11 mouse cellular contexts compared by ENCODE assay signal in the genomic region with DNA sequence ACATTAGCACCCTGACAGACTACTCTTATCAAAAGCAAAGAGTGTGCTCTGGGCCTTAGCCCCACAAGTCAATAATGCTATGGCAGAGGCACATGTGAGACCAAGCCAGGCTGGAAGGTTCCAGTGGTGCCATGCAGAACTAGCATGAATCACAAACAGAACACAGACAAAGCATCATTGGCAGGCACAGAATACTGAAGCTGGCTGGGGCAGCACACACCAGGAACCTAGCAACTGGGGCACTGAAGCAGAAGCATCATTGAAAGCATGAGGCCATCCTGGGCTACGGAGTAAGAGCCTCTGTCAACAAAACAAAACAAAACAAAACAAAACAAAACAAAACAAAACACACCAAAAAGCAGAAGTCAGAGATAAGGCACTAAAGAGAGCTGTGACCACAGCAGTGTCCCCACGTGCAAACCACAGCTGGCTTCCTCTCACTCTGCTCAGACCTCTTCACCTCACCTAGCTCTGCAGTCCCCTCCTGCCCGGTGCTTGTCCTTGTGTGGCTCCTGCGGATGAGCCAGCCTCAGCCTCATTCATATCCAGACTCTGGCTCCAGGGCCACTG. TPM values are rescaled to one million over a fixed set of nuclear protein-coding genes. Genes with fewer than 3 reads are reported as not detected.
DNase-seq lines count a peak whose midpoint lies in the region; ATAC-seq and TF ChIP-seq lines count a peak whose summit lies in the region.
"Had no signal": no experiment of that assay in that cellular context is flagged by ENCODE, and none has a peak within 500 bp of the region (broad histone marks: within the 10 kb centered on the region; RNA-seq: fewer than 3 reads in every experiment).

No protein-coding gene starts in this region.

- H3K27me3 ChIP-seq in heart, embryonic 10.5 days (ENCODE audit: insufficient read depth, poor library complexity, severe bottlenecking), result no peaks in the 10 kb centered on the region
- no peaks in the 10 kb centered on the region for H3K27me3 ChIP-seq in heart, embryonic 11.5 days (ENCODE audit: control insufficient read depth, insufficient read depth, low read length)
- H3K27me3 ChIP-seq in megakaryocyte, embryonic 14.5 days (replicated peaks), result peaks cover 20% of the 10 kb centered on the region
- no peaks in the 10 kb centered on the region for H3K27me3 ChIP-seq in midbrain, postnatal 0 days (ENCODE audit: insufficient read depth, low read length)
- no peaks in the 10 kb centered on the region for H3K27me3 ChIP-seq in intestine, embryonic 16.5 days (replicated peaks; ENCODE audit: control insufficient read depth, insufficient read depth, low read length)
- H3K27me3 ChIP-seq: embryonic facial prominence, embryonic 13.5 days had no signal

- no peak overlapping the region for H3K9ac ChIP-seq in heart, embryonic 11.5 days (ENCODE audit: low read depth, low read length)
- H3K9ac ChIP-seq in midbrain, postnatal 0 days (replicated peaks; ENCODE audit: low read length, poor library complexity, severe bottlenecking), result no peak overlapping the region
- H3K9ac ChIP-seq in intestine, embryonic 16.5 days (ENCODE audit: low read depth, low read length), result no peak overlapping the region
- H3K9ac ChIP-seq: embryonic facial prominence, embryonic 13.5 days had no signal

- ATAC-seq in heart, embryonic 11.5 days (replicated peaks; ENCODE audit: insufficient number of reproducible peaks, low FRiP score, low TSS enrichment), result no peak
- ATAC-seq in midbrain, postnatal 0 days (ENCODE audit: low FRiP score), result no peak
- no peak for ATAC-seq in intestine, embryonic 16.5 days

- TF ChIP-seq CTCF in midbrain, postnatal 0 days (IDR thresholded peaks at IDR 0.05), result no peak

- H3K9me3 ChIP-seq in heart, embryonic 10.5 days, result no peaks in the 10 kb centered on the region
- H3K9me3 ChIP-seq in heart, embryonic 11.5 days (replicated peaks; ENCODE audit: control insufficient read depth, low read length), result no peaks in the 10 kb centered on the region
- no peaks in the 10 kb centered on the region for H3K9me3 ChIP-seq in megakaryocyte, embryonic 14.5 days
- no peaks in the 10 kb centered on the region for H3K9me3 ChIP-seq in midbrain, postnatal 0 days (ENCODE audit: low read length)
- H3K9me3 ChIP-seq in intestine, embryonic 16.5 days (ENCODE audit: control insufficient read depth, low read length), result no peaks in the 10 kb centered on the region
- H3K9me3 ChIP-seq: embryonic facial prominence, embryonic 13.5 days; midbrain, embryonic 10.5 days had no signal

- H3K4me1 ChIP-seq in heart, embryonic 10.5 days, result peaks cover 58% of the 10 kb centered on the region
- H3K4me1 ChIP-seq in heart, embryonic 11.5 days (ENCODE audit: control insufficient read depth, insufficient read depth, low read length), result peaks cover 39% of the 10 kb centered on the region
- peaks cover 28% of the 10 kb centered on the region for H3K4me1 ChIP-seq in brown adipose tissue, adult 24 weeks (ENCODE audit: control insufficient read depth, insufficient read depth, insufficient read length, low read length)
- H3K4me1 ChIP-seq in megakaryocyte, embryonic 14.5 days, result peaks cover 79% of the 10 kb centered on the region
- H3K4me1 ChIP-seq in midbrain, postnatal 0 days (ENCODE audit: insufficient read depth, low read length), result no peaks in the 10 kb centered on the region
- peaks cover 4% of the 10 kb centered on the region for H3K4me1 ChIP-seq in intestine, embryonic 16.5 days (ENCODE audit: control insufficient read depth, insufficient read depth, low read length)

- H3K36me3 ChIP-seq in heart, embryonic 10.5 days, result no peaks in the 10 kb centered on the region
- H3K36me3 ChIP-seq in heart, embryonic 11.5 days (ENCODE audit: control insufficient read depth, insufficient read depth, low read length), result no peaks in the 10 kb centered on the region
- H3K36me3 ChIP-seq in megakaryocyte, embryonic 14.5 days (replicated peaks; ENCODE audit: low read length), result no peaks in the 10 kb centered on the region
- H3K36me3 ChIP-seq in midbrain, postnatal 0 days (ENCODE audit: insufficient read depth, low read length), result no peaks in the 10 kb centered on the region
- no peaks in the 10 kb centered on the region for H3K36me3 ChIP-seq in intestine, embryonic 16.5 days (ENCODE audit: control insufficient read depth, insufficient read depth, low read length)
- H3K36me3 ChIP-seq: embryonic facial prominence, embryonic 13.5 days; midbrain, embryonic 10.5 days had no signal

- no peak overlapping the region for H3K4me3 ChIP-seq in heart, embryonic 10.5 days
- no peak overlapping the region for H3K4me3 ChIP-seq in heart, embryonic 11.5 days (ENCODE audit: low read depth, low read length)
- no peak overlapping the region for H3K4me3 ChIP-seq in brown adipose tissue, adult 24 weeks (ENCODE audit: insufficient read depth, low read depth, low read length)
- peak overlapping the region; percentile 19 for H3K4me3 ChIP-seq in megakaryocyte, embryonic 14.5 days (replicated peaks)
- no peak overlapping the region for H3K4me3 ChIP-seq in midbrain, postnatal 0 days (ENCODE audit: low read depth, low read length)
- H3K4me3 ChIP-seq in intestine, embryonic 16.5 days (ENCODE audit: low read length), result no peak overlapping the region
- H3K4me3 ChIP-seq: embryonic facial prominence, embryonic 13.5 days; midbrain, embryonic 10.5 days had no signal

- H3K27ac ChIP-seq in heart, embryonic 10.5 days, result peak overlapping the region; percentile 62
- no peak overlapping the region for H3K27ac ChIP-seq in heart, embryonic 11.5 days (ENCODE audit: low read depth, low read length)
- H3K27ac ChIP-seq in brown adipose tissue, adult 24 weeks (replicated peaks; ENCODE audit: low read depth, low read length), result peak overlapping the region; percentile 68; the same call in 1 of the 2 replicates
- H3K27ac ChIP-seq in midbrain, postnatal 0 days (ENCODE audit: low read depth, low read length), result no peak overlapping the region
- no peak overlapping the region for H3K27ac ChIP-seq in intestine, embryonic 16.5 days (ENCODE audit: low read length)
- H3K27ac ChIP-seq: embryonic facial prominence, embryonic 13.5 days; midbrain, embryonic 10.5 days had no signal

- no peak overlapping the region for H3K4me2 ChIP-seq in heart, embryonic 11.5 days
- no peak overlapping the region for H3K4me2 ChIP-seq in midbrain, postnatal 0 days (ENCODE audit: low read depth, low read length, poor library complexity, severe bottlenecking)
- H3K4me2 ChIP-seq in intestine, embryonic 16.5 days (ENCODE audit: low read depth, low read length), result no peak overlapping the region
- H3K4me2 ChIP-seq: embryonic facial prominence, embryonic 13.5 days had no signal

- WGBS in heart, embryonic 10.5 days, result 54% methylated on average over 4 of the region's 4 CpGs
- 46% methylated on average over 4 of the region's 4 CpGs for WGBS in heart, embryonic 11.5 days (ENCODE audit: insufficient replicate concordance)
- WGBS in midbrain, postnatal 0 days, result 71% methylated on average over 4 of the region's 4 CpGs
- WGBS in intestine, embryonic 16.5 days, result 63% methylated on average over 4 of the region's 4 CpGs

- DNase-seq in heart, embryonic 10.5 days (ENCODE audit: low spot score), result no peak
- peak; percentile 90 for DNase-seq in A20 (ENCODE audit: low read depth, low spot score)
- DNase-seq in midbrain, postnatal 0 days (ENCODE audit: low spot score), result no peak
- DNase-seq in layer of hippocampus, adult 18-20 months (ENCODE audit: low spot score in 2 of 2), result no peak
- DNase-seq: cerebellum, adult 11-12 months had no signal

RNA-seq across cellular contexts. Expression of a gene that starts 28.7 kb away (rescaled TPM):
- 130 and 150 TPM in 2 replicates for polyA plus RNA-seq in heart, embryonic 10.5 days (2016; fragmentation: Nextera tagmentation; extraction: Ambion mirVana)
- 147 TPM in 2 replicates for polyA plus RNA-seq in heart, embryonic 11.5 days (2014; fragmentation: Nextera tagmentation; extraction: Ambion mirVana)
- polyA plus RNA-seq in brown adipose tissue, adult 24 weeks (2012; ENCODE audit: insufficient read depth, insufficient read length, missing spikeins), result 124 and 179 TPM in 2 replicates
- 21.0 and 26.5 TPM in 2 replicates for polyA plus RNA-seq in megakaryocyte, embryonic 14.5 days (2012; ENCODE audit: insufficient read depth, low replicate concordance)
- 202 and 216 TPM in 2 replicates for total RNA-seq in midbrain, postnatal 0 days (2014; rRNA removed)
- polyA plus RNA-seq in midbrain, postnatal 0 days (2015; fragmentation: Nextera tagmentation; extraction: Ambion mirVana), result 99.6 and 103 TPM in 2 replicates
- 100 to 1,000 TPM; 120 to 129 TPM for total RNA-seq in layer of hippocampus, adult 18-20 months (2021)
- 88.6 and 91.2 TPM in 2 replicates for polyA plus RNA-seq in intestine, embryonic 16.5 days (2015; fragmentation: Nextera tagmentation; extraction: Ambion mirVana)

RNA-seq across cellular contexts. Expression of a gene that starts 29.4 kb away (rescaled TPM):
- 28.8 and 31.5 TPM in 2 replicates for polyA plus RNA-seq in heart, embryonic 10.5 days (2016; fragmentation: Nextera tagmentation; extraction: Ambion mirVana)
- polyA plus RNA-seq in heart, embryonic 11.5 days (2014; fragmentation: Nextera tagmentation; extraction: Ambion mirVana), result 30.0 and 33.9 TPM in 2 replicates
- polyA plus RNA-seq in brown adipose tissue, adult 24 weeks (2012; ENCODE audit: insufficient read depth, insufficient read length, missing spikeins), result 44.4 and 326 TPM in 2 replicates
- polyA plus RNA-seq in megakaryocyte, embryonic 14.5 days (2012; ENCODE audit: insufficient read depth, low replicate concordance), result 11.6 and 65.1 TPM in 2 replicates
- 42.0 and 46.8 TPM in 2 replicates for total RNA-seq in midbrain, postnatal 0 days (2014; rRNA removed)
- polyA plus RNA-seq in midbrain, postnatal 0 days (2015; fragmentation: Nextera tagmentation; extraction: Ambion mirVana), result 25.5 and 26.0 TPM in 2 replicates
- total RNA-seq in layer of hippocampus, adult 18-20 months (2021), result 10 to 100 TPM; 24.8 to 28.2 TPM
- polyA plus RNA-seq in intestine, embryonic 16.5 days (2015; fragmentation: Nextera tagmentation; extraction: Ambion mirVana), result 12.2 and 14.4 TPM in 2 replicates

Comparison
In these comparisons a context has a peak if more than half of its experiments do, and no peak if none do; other contexts are left out.
1. H3K27ac ChIP-seq: peak in heart, embryonic 10.5 days (single experiment) and brown adipose tissue, adult 24 weeks (single experiment); none in heart, embryonic 11.5 days (single experiment), midbrain, postnatal 0 days (single experiment) and intestine, embryonic 16.5 days (single experiment).